Mouse (Mus musculus) frontal cortex, postnatal 25 days (tissue): ENCODE data around the gene Fap.
A peak's percentile ranks its signal among the peaks of the same experiment; 100 is the strongest.

Experiments
- DNase-seq, 2 experiments: peaks; one replicate each; pipeline ENCODE4 v3.0.0; 2022; ENCODE audit warnings: low spot score in 2 of 2

Gene Fap

DNA sequence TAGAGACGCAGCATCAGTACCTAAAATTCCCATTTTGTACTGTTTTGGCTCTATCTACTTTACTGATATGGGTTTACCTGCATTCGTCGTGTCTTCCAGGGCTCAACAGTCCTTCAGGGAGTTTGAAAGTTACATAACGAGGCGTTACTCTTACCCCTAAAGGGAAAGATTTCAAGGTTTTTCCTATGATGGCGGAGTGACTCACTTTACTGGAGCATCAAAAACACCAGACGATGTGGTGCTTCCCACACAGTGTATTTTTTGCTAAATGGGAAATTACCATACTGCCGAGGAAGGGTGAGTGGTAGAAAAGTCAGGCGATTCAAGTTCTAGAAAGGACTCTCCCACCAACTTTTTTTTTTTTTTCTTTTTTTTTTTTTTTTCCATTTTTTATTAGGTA, 47.5 kb downstream of the Fap start:
- DNase-seq: no peak

GRCm38 (mm10) chr2:62517790-62518189, 56.1 kb downstream of the Fap start:
- DNase-seq: no peak

DNA sequence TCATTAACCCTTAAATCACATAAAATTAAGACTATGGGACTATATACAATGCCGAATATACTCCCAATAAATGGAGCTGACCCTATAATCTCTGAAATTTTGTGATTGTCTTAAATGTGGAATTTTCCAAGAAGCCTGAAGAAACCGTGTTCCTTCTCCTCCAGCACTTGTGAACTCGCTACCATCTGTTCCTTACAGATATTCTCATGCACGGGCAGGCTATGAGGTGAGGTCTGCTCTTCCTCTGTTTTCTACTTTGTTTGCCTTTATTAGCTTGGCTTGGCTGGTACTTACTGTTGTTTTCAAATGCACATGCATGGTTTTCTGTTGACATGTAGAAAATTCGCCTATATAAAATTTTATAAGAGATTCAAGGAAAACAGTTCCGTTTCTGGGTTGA, 59.4 kb downstream of the Fap start:
- DNase-seq: no peak

DNA sequence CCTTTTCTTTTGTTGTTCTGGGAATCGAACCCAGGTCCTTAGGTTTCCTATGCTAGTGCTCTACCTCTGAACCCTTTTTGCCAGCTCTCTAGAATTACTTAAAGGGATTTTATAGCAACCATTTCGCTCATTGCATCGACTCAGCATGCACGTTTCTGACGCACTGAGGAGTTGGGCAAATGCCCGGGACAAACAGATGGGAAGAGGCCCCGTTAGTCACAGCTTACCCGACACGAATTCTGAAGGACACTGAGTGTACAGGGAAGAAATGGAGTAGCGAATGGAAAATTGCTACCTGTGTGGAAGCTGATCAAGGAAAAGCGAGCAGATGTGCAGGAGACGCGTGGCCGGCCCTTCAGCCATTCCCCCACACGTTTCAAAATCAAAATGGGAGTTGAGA, 60.4 kb downstream of the Fap start:
- DNase-seq: peak; percentile 39 to 54

DNA sequence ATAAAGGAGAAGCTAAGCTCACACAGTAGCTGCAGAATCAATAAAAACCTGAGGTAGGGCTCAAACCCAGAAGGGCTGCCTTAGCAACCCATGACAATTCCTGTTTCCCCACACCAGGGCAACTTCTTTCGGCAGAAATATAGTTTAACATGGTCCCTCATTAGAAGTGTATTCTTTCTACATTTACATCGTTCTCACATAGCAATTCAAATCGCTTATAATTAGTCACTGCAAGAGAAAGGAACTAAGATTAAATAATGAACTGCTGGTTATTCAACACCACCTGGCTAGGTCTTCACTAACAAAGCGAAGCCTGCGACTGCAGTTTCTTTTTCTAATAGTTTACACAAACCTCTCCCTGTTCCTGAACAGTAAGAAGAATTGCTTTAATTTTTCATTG, 66.7 kb downstream of the Fap start:
- no peak for DNase-seq

- DNase-seq: no peak
Measured at GRCm38 (mm10) chr2:62506441-62506840, 67.4 kb downstream of the Fap start.

DNA sequence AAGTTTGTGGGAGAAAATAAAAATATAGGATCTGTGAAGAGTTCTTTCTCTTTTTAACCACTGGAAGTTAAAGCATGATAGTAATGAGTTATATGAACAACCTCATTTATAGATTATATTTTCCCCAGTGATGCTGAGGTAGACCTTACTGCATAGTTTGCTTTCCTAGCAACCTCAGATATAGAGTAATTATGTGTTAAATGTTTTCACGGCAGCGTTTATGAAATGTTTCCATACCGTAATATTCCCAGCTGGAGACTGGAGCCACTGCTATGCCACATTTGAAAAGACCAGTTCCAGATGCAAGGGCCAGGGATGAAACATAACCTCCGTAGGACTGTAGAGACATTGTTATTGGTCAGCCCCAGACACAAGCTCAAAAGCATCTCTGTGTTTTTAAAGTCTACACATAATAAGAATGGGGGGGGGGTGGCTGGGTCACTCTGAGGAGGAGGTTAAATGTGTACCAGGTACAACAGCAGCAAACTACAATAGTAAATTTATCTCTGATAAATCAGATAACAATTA, 69.5 kb downstream of the Fap start:
- DNase-seq: no peak

GRCm38 (mm10) chr2:62503326-62503725, 70.5 kb downstream of the Fap start:
- no peak for DNase-seq

- DNase-seq: no peak
Measured at GRCm38 (mm10) chr2:62502516-62502915, 71.4 kb downstream of the Fap start.

- DNase-seq: no peak
Measured at GRCm38 (mm10) chr2:62498821-62499220, 75.1 kb downstream of the Fap start.

GRCm38 (mm10) chr2:62498086-62498485, 75.8 kb downstream of the Fap start:
- DNase-seq: no peak

DNA sequence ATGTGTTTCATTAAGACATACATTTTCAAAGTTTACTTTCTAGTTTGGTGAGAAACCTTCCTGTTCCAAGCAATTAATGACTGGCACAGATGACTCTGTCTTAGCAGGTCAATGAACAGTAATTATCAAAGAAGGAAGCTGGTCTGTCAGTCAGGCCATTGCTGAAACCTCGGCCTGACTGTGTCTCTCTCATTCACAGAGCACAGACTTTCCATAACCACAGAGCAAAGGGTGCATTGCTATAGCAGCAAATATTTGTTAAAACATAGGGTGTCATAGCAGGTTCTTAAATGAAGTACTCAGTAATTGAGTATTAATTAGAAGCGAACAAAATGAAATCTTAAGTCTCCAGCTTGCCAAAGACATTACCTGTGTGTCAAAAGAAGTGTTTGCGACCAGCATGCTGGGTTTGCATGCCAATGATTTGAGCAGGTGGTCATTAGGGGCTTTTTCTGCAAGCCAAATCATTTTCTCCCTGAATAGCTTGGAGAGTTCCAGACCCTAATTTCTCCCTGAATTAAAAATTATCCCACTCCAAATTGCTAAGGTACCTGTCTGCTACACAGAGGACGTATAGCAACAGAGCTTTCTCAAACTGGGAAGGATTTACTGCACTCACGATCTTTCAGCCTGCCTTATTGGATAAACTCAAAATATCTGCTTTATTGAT, 76.4 kb downstream of the Fap start:
- DNase-seq: no peak

DNA sequence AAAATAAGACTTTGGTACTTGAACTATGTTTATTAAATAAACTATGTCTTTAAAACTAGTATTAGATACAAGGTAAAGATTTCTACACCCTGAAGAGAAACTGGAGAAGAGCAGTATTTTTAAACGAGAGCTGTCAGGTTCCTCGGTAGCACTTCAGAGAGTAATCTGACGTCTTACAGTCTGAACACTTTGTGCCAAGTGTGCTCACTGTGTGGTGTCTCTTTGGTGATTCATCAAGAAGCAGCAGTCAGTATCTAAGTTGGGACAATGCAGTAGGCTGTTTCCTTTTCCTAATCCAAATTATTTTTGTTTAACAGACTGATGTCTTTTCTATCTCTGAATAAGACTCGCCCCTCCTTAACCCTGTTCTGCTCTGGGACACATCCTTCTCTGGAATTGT, 78.5 kb downstream of the Fap start:
- DNase-seq: no peak

DNA sequence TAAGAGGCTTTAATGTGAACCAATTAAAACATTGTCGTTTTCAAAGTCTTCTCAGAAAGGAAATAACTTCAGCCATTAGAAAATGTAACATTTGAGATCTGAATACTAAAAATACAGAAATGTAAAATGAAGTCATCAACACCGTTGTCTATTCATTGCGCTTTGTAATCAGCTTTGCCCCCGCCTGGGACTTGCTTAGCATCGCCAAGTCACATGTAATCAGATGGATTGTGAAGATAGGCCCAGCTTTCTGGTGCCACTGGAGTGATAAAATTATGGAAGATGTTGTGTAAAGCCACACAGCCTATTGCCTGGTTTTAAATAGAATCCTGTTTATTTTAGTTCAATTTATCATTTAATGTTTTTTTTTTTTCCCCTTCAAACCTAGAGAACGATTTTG, 84.0 kb downstream of the Fap start:
- no peak for DNase-seq

DNA sequence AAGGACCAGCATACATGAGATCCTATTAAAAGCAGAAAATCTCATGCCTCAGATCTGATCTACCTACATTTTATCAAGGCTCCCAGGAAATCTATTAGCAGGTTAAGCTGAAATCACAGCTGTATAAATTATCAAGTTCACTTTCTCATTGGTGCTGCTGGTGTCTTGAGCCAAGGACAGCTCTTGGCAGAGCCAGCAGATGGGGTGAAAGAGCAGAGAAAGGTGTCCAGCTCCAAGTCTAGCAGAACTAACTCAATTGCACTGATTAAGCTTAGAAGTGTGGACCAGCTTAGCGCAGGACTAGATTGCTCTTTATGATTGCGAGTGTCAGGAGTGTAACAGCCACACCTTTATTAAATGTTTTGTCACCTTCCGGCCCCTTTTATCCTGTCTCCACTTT, 89.0 kb downstream of the Fap start:
- no peak for DNase-seq

DNA sequence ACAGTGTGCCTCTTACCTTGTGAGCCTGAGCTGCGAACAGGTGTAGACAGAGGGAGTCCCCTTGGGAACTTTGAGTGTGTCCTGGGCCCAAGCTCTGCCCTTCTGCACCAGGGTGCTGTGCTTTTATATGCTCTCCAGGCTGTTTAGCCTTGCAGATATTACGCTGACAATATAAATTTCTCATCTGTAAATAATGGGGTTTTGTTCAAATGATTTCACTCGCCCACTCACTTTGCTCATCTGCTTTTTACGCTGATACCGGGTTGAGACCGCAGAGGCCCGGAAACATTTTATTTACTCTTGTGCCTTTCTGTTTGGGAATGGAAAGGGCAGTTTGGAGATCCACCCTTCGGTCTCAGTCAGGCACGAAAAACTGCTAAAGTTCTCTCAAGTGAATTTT, 90.3 kb downstream of the Fap start, which contains the start of gene Gcg:
Gene Gcg (minus strand): TSS at position 101 of the 400 bp plus-strand sequence.
- DNase-seq: no peak

- DNase-seq: no peak
Measured at GRCm38 (mm10) chr2:62480285-62481198, 93.3 kb downstream of the Fap start.

GRCm38 (mm10) chr2:62469551-62469950, 104.3 kb downstream of the Fap start:
- DNase-seq: no peak

DNA sequence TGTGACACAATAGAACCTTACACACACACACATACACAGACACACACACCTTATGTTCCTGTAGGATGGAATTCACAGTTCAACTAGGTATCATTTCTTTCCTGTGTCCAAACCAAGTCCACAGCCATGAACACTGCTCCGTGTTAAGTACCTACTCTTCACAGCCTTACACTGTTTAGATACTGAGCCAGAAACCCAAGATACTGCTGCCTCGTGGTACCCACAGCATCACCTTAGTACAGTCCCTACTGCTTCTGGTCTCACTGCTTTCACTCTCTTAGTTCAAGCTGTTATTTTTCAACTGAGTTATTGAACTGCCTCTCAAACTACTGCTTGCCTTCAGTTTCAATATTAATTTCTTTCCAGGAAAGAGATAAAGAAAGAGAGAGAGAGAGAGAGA, 110.6 kb downstream of the Fap start:
- no peak for DNase-seq

- DNase-seq: no peak
Measured at GRCm38 (mm10) chr2:62462174-62462573, 111.7 kb downstream of the Fap start.

GRCm38 (mm10) chr2:62460815-62461450, 112.9 kb downstream of the Fap start:
- DNase-seq: no peak

GRCm38 (mm10) chr2:62460231-62460710, 113.6 kb downstream of the Fap start:
- DNase-seq: no peak
